Mouse (Mus musculus): Measurements from ENCODE around the gene Foxc1. TPM values are rescaled to one million over a fixed set of nuclear protein-coding genes. Genes with fewer than 3 reads are reported as not detected.

Gene Foxc1
- total and polyA plus RNA-seq, 3 experiments = 2.2 to 5.8 (median 3.8) TPM

DNA sequence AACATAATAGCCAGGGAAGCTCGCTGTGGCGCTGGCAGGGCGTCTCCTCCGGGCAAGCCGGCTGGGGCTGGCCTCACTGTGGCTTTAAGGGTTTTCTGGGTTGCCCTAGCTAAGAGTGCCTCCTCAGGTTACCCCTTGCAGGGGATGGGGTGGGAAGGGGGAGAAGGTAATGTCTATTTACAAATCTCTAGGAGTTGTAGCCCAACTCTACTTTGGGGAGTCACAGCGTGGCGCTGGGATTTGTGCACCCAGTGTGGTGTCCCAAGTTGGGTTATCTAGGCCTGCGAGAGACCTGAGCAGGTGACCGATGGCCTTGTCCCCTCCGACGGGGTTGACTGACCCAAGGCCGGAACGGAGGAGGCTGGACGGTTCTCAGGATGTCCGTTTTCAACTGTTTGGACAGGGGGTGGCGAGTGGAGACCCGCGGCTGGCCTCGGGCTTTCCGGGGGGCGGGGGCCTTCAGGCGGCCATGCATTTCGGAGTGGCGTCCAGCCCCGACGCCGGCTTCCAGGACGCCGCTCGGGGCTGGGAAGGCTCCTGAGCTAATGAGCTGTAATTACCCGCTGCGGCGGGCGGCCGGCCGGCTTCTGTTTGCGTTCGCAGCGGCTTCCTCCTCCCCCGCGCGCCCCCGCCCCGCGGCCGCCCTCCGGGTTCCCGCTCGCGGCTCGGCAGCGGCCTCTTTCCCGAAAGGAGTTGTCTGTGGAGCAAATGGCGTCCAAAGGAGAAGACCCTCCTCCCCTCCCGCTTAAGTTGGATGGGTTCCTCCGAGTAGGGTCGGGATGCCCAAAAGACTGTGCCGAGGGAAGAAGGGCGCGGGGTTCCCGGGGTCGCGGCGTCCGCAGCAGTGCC, 4.5 kb downstream of the Foxc1 start:
- Histone ChIP-seq H3K4me1 (ENCODE audit: control insufficient read depth, insufficient read depth, low read length) (peaks cover 2% of the 10 kb centered on the region; the same call in 1 of the 2 replicates), H3K27ac (peak overlapping the region; percentile 65), H3K4me3 (peak overlapping the region; percentile 36), H3K27me3 (ENCODE audit: control insufficient read depth, insufficient read depth, low read length) (peaks cover 18% of the 10 kb centered on the region), H3K36me3 (ENCODE audit: control insufficient read depth, insufficient read depth, low read length) (no peaks in the 10 kb centered on the region), H3K9ac (ENCODE audit: low read depth, low read length) (peak overlapping the region; percentile 79), H3K79me2 (replicated peaks; ENCODE audit: control insufficient read depth, insufficient read depth, low read length) (no peaks in the 10 kb centered on the region; the same call in 1 of the 2 replicates)
- WGBS = 4% methylated on average over 64 of the region's 65 CpGs
- intact Hi-C loops (cut with DNase I) = no loop called here
- TF ChIP-seq EP300 (IDR thresholded peaks at IDR 0.05; ENCODE audit: insufficient read depth, low read depth, low read length) (no peak), POLR2A (IDR thresholded peaks at IDR 0.05; ENCODE audit: insufficient read depth, low read depth, low read length) (no peak), CTCF (IDR thresholded peaks at IDR 0.05) (no peak)
- DNase-seq = peak; percentile 39 to 62

DNA sequence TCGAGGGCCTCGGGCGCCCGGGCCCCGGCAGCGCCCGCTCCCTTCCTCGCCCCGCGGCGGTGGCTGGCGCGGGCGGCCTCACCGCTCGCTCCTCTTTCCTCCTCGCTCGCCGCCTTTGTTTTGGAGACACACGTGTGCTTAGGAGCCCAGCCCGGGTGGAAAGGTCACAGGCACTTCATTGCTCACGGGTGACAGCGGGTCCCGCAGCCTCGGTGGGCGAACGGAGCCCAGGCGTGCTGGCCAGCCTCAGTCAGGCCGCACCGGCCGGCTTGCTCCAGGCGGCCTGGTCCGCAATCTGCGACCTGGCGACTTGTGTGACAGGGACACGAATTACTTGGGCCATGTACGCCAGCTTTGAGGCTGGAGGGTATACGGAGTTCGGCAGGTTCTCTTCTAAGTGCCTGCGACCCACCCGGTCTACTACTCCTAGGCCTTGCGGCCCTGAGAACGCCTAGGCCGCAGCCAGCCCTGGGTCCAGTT, 5.1 kb downstream of the Foxc1 start:
- H3K27me3 ChIP-seq (ENCODE audit: control insufficient read depth, insufficient read depth, low read length) = peaks cover 18% of the 10 kb centered on the region
- H3K27ac ChIP-seq = peak overlapping the region; percentile 65

DNA sequence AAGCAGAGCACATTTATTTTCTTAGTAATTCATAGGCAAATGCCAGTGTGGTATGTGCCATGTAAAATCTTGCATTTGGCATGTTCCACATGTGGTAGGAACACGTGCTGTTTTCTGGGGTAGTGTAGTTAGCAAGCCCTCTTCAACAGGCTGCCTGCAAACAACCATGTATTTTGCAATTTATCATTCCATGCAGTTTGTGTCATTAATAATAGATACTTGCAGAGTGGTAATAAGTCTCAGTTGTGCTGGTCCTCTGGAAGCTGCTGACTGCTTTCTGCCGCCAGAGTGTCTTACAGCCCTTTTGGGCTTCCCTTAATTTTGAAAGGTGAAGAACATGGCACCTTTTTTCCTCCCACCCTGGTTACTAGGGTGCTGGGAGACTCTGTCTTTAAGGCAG, 6.3 kb downstream of the Foxc1 start:
- no peak overlapping the region for H3K27ac ChIP-seq
- 89% methylated on average over 2 of the region's 2 CpGs for WGBS
- no peak overlapping the region for H3K4me3 ChIP-seq
- H3K36me3 ChIP-seq (ENCODE audit: control insufficient read depth, insufficient read depth, low read length) = no peaks in the 10 kb centered on the region
- no peak for TF ChIP-seq CTCF (IDR thresholded peaks at IDR 0.05)
- no peak for DNase-seq
- no peaks in the 10 kb centered on the region for H3K4me1 ChIP-seq (ENCODE audit: control insufficient read depth, insufficient read depth, low read length)
- intact Hi-C loops (cut with DNase I) = no loop called here
- H3K79me2 ChIP-seq (replicated peaks; ENCODE audit: control insufficient read depth, insufficient read depth, low read length) = no peaks in the 10 kb centered on the region; the same call in 1 of the 2 replicates
- no peak overlapping the region for H3K9ac ChIP-seq (ENCODE audit: low read depth, low read length)
- peaks cover 14% of the 10 kb centered on the region for H3K27me3 ChIP-seq (ENCODE audit: control insufficient read depth, insufficient read depth, low read length)

More for the DNA sequence above, 5.1 kb downstream of the Foxc1 start:
- peak overlapping the region; percentile 79 for H3K9ac ChIP-seq (ENCODE audit: low read depth, low read length)
- no peaks in the 10 kb centered on the region; the same call in 1 of the 2 replicates for H3K79me2 ChIP-seq (replicated peaks; ENCODE audit: control insufficient read depth, insufficient read depth, low read length)
- WGBS = 32% methylated on average over 44 of the region's 44 CpGs
- H3K36me3 ChIP-seq (ENCODE audit: control insufficient read depth, insufficient read depth, low read length) = no peaks in the 10 kb centered on the region
- peak in 1 of 2 experiments; percentile 58 for DNase-seq
- peak overlapping the region; percentile 36 for H3K4me3 ChIP-seq
- TF ChIP-seq POLR2A (IDR thresholded peaks at IDR 0.05; ENCODE audit: insufficient read depth, low read depth, low read length) (no peak), EP300 (IDR thresholded peaks at IDR 0.05; ENCODE audit: insufficient read depth, low read depth, low read length) (no peak), CTCF (IDR thresholded peaks at IDR 0.05) (no peak)
- H3K4me1 ChIP-seq (ENCODE audit: control insufficient read depth, insufficient read depth, low read length) = no peaks in the 10 kb centered on the region
- intact Hi-C loops (cut with DNase I) = no loop called here

DNA sequence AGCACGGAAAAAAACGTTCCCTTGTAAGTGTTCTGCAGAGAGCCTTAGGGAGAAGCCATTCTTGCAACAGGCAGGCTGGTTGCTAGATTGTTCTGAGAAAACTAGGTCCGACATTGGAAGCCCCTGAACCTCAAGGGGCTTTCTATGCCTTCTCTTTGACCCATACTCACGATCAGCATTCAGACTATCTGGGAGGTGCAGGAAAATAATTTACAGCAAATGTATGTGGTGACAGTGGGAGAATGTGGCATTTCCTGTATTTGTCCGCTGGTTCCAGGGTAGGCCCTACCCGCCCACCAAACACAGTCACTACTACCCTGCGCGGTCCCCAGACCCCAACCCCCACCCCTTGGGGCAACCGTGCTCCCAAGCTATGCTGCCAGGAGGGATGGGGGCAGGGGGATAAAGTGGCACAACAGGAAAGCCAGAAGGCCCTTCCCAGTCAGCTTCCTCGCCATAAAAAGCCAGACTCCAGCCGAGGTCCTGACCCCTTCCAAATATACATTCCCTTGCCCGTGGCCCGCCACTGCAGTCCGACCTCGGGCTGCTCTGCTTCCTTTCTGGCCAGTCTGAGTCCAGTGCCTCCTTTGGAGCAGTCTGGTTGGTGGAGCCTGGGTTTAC, 9.1 kb downstream of the Foxc1 start:
- Histone ChIP-seq H3K9ac (ENCODE audit: low read depth, low read length) (no peak overlapping the region), H3K36me3 (ENCODE audit: control insufficient read depth, insufficient read depth, low read length) (no peaks in the 10 kb centered on the region), H3K27ac (no peak overlapping the region; the same call in none of the 2 replicates), H3K27me3 (ENCODE audit: control insufficient read depth, insufficient read depth, low read length) (peaks cover 8% of the 10 kb centered on the region), H3K4me3 (no peak overlapping the region), H3K4me1 (ENCODE audit: control insufficient read depth, insufficient read depth, low read length) (peaks cover 2% of the 10 kb centered on the region), H3K79me2 (replicated peaks; ENCODE audit: control insufficient read depth, insufficient read depth, low read length) (no peaks in the 10 kb centered on the region)
- intact Hi-C loops (cut with DNase I) = no loop called here
- 64% methylated on average over 15 of the region's 15 CpGs for WGBS
- no peak for TF ChIP-seq POLR2A (IDR thresholded peaks at IDR 0.05; ENCODE audit: insufficient read depth, low read depth, low read length)
- no peak for DNase-seq

DNA sequence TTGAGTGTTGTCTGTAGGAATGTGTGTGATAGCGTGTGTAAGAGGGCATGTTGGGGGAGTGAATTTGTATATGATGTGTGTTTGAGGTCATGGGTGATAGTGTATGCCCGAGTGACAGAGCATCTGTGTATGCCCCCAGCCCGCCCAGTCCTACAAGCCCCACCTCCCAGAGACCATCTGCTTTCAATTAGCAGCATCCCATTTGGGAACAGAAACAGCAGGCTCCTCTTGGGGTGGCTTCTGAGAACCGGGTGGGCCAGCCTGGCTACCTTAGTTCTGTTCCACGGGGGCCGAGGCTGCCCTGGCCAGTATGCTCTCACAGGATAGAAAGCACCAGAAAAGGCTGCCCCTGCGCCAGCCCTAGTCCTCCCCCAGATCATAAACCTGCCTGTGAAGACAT, 11.9 kb downstream of the Foxc1 start:
- H3K4me3 ChIP-seq = no peak overlapping the region
- peaks cover 3% of the 10 kb centered on the region; the same call in 1 of the 2 replicates for H3K36me3 ChIP-seq (ENCODE audit: control insufficient read depth, insufficient read depth, low read length)
- peaks cover 8% of the 10 kb centered on the region for H3K4me1 ChIP-seq (ENCODE audit: control insufficient read depth, insufficient read depth, low read length)
- no peak overlapping the region for H3K9ac ChIP-seq (ENCODE audit: low read depth, low read length)
- no peak for TF ChIP-seq CTCF (IDR thresholded peaks at IDR 0.05)
- TF ChIP-seq EP300 (IDR thresholded peaks at IDR 0.05; ENCODE audit: insufficient read depth, low read depth, low read length) = no peak
- no peak for TF ChIP-seq POLR2A (IDR thresholded peaks at IDR 0.05; ENCODE audit: insufficient read depth, low read depth, low read length)
- no peaks in the 10 kb centered on the region for H3K27me3 ChIP-seq (ENCODE audit: control insufficient read depth, insufficient read depth, low read length)
- 70% methylated on average over 7 of the region's 7 CpGs for WGBS
- intact Hi-C loops (cut with DNase I) = no loop called here
- no peaks in the 10 kb centered on the region for H3K79me2 ChIP-seq (replicated peaks; ENCODE audit: control insufficient read depth, insufficient read depth, low read length)
- no peak overlapping the region for H3K27ac ChIP-seq
- DNase-seq = no peak
